9 mouse cellular contexts compared by ENCODE assay signal in the genomic region with DNA sequence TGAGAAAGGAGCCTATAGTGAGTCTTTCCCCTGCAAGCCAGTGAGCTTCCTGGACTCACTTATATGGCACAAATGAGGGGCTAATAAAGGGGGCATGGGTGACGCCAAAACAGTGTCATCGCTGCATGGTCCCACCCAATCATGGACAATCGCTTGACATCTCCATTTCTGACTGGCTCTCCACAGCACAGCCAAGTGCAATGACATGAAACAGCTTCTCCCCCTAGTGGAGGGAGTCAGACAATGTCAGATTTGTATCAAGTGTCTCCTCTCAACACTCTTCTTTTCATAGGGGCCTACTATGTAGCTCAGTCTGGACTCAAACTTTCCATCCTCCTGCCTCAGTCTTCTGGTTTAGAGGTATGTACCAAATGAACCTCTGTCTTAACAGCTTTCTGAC. TPM values are rescaled to one million over a fixed set of nuclear protein-coding genes. Genes with fewer than 3 reads are reported as not detected.
A peak's percentile ranks its signal among the peaks of the same experiment; 100 is the strongest.
DNase-seq lines count a peak whose midpoint lies in the region; TF ChIP-seq lines count a peak whose summit lies in the region.
"Had no signal": no experiment of that assay in that cellular context is flagged by ENCODE, and none has a peak within 500 bp of the region (broad histone marks: within the 10 kb centered on the region; RNA-seq: fewer than 3 reads in every experiment).

No protein-coding gene starts in this region.

- TF ChIP-seq EP300 in CH12.LX (IDR thresholded peaks at IDR 0.05; ENCODE audit: low read length): no peak

- no peak for TF ChIP-seq POLR2A in CH12.LX (IDR thresholded peaks at IDR 0.05; ENCODE audit: low read depth, low read length)

- DNase-seq in gastrocnemius, adult 2 months: no peak
- no peak for DNase-seq in gastrocnemius, postnatal 10 days
- peak; percentile 80 for DNase-seq in CH12.LX (ENCODE audit: extremely low read depth)
- peak; percentile 25 for DNase-seq in c-Kit-positive CD71-negative TER-119-negative erythroid progenitor cells, embryonic 14.5 days (ENCODE audit: low read depth)
- peak; percentile 2 for DNase-seq in heart, postnatal 25 days (ENCODE audit: low spot score)
- peak; percentile 44 for DNase-seq in layer of hippocampus, adult 9-10 months (ENCODE audit: low spot score)
- DNase-seq in mesoderm, embryonic 11.5 days (ENCODE audit: low read depth, low spot score): peak; percentile 50
- peak; percentile 34 for DNase-seq in telencephalon, adult 2 months (ENCODE audit: low read depth, low spot score)

- peak; percentile 71 for TF ChIP-seq CTCF in gastrocnemius, adult 2 months (IDR thresholded peaks at IDR 0.05)
- peak; percentile 84 to 85 for TF ChIP-seq CTCF in CH12.LX (conservative IDR thresholded peaks at IDR 0.05 in 1 of 2, IDR thresholded peaks at IDR 0.05 in 1 of 2; ENCODE audit: low read depth in 2 of 2, low read length in 2 of 2)

- in situ Hi-C loops in CH12.LX (cut with MboI; ENCODE audit: low pct_ligation_motif_present, low pct_unique_long_range_greater_than_20kb, low sequenced_read_pairs): loop anchor here (10.0 kb wide), 1 partner anchor 60 kb away; no protein-coding TSS in a partner anchor

- H3K36me3 ChIP-seq in CH12.LX (replicated peaks in 1 of 2; ENCODE audit: control insufficient read depth in 1 of 2, insufficient read depth in 1 of 2, low read length in 1 of 2): peaks cover 7 to 60% of the 10 kb centered on the region in 2 experiments

- H3K79me2 ChIP-seq in CH12.LX (replicated peaks; ENCODE audit: control insufficient read depth, extremely low read depth, insufficient read depth, poor library complexity, severe bottlenecking): no peaks in the 10 kb centered on the region

- intact Hi-C loops in gastrocnemius, adult 2 months (cut with DNase I): loop anchor here (5.0 kb wide), 1 partner anchor 98 kb away; no protein-coding TSS in a partner anchor
- intact Hi-C loops in heart, postnatal 25 days (cut with DNase I): loop anchor here (10.0 kb wide), 1 partner anchor 160 kb away; no protein-coding TSS in a partner anchor

- dilution Hi-C loops in CH12.LX (cut with MboI; ENCODE audit: extremely low pct_ligation_motif_present, extremely low pct_unique_long_range_greater_than_20kb, low sequenced_read_pairs): no loop called here

- H3K4me3 ChIP-seq in gastrocnemius, adult 2 months: no peak overlapping the region
- H3K4me3 ChIP-seq in CH12.LX (replicated peaks in 1 of 3; ENCODE audit: low read depth in 2 of 3, low read length in 2 of 3, poor library complexity in 1 of 3): no peak overlapping the region
- H3K4me3 ChIP-seq: limb, embryonic 13.5 days had no signal

- no peaks in the 10 kb centered on the region for H3K9me3 ChIP-seq in CH12.LX (replicated peaks; ENCODE audit: low read length)
- H3K9me3 ChIP-seq: limb, embryonic 13.5 days had no signal

- 0 out of 2 replicates have a peak overlapping the region, but pooled peaks have one; percentile 4 for H3K4me2 ChIP-seq in CH12.LX (ENCODE audit: insufficient read depth, low read depth, poor library complexity, severe bottlenecking)
- H3K4me2 ChIP-seq: limb, embryonic 13.5 days had no signal

- peak; percentile 82 for TF ChIP-seq RAD21 in CH12.LX (IDR thresholded peaks at IDR 0.05; ENCODE audit: low read depth, low read length)

- H3K4me1 ChIP-seq in CH12.LX (ENCODE audit: control insufficient read depth in 1 of 2, insufficient read depth in 2 of 2): peaks cover 5 to 16% of the 10 kb centered on the region in 2 experiments
- H3K4me1 ChIP-seq: limb, embryonic 13.5 days had no signal

- H3K27ac ChIP-seq in gastrocnemius, adult 2 months: no peak overlapping the region
- no peak overlapping the region for H3K27ac ChIP-seq in CH12.LX (ENCODE audit: insufficient read depth, low read depth)
- H3K27ac ChIP-seq: limb, embryonic 13.5 days had no signal

- H3K9ac ChIP-seq in CH12.LX (ENCODE audit: insufficient read depth, low read depth): no peak overlapping the region
- H3K9ac ChIP-seq: limb, embryonic 13.5 days had no signal

- no peaks in the 10 kb centered on the region for H3K27me3 ChIP-seq in CH12.LX (replicated peaks)
- H3K27me3 ChIP-seq: limb, embryonic 13.5 days had no signal

TF ChIP-seq in CH12.LX, 34 proteins besides CTCF, POLR2A, EP300 and RAD21:
- TF ChIP-seq CHD1 (IDR thresholded peaks at IDR 0.05; ENCODE audit: low read depth, low read length) (no peak), SMC3 (IDR thresholded peaks at IDR 0.05; ENCODE audit: low read depth, low read length) (peak; percentile 65)

RNA-seq across cellular contexts. Expression of gene Psat1, which starts 17.9 kb away (rescaled TPM):
- under 1 TPM; 0.78 to 0.82 TPM for total RNA-seq in gastrocnemius, adult 2 months (2021)
- total RNA-seq in gastrocnemius, postnatal 10 days (2021): 10 to 100 TPM; 21.6 to 22.2 TPM
- total RNA-seq in CH12.LX (2012; rRNA removed) (235 and 340 TPM in 2 replicates), CH12.LX (2014; rRNA removed) (516 and 549 TPM in 2 replicates)
- polyA plus RNA-seq in CH12.LX (2012; ENCODE audit: insufficient read length, low read depth): 395 and 423 TPM in 2 replicates
- 1 to 10 TPM; 3.0 to 3.4 TPM for total RNA-seq in heart, postnatal 25 days (2021)

RNA-seq across cellular contexts. Expression of gene Cep78, which starts 19.7 kb away (rescaled TPM):
- 1 to 10 TPM; 2.1 to 2.3 TPM for total RNA-seq in gastrocnemius, adult 2 months (2021)
- 1 to 10 TPM; 3.6 to 4.3 TPM for total RNA-seq in gastrocnemius, postnatal 10 days (2021)
- 9.9 and 10.2 TPM in 2 replicates for total RNA-seq in CH12.LX (2012; rRNA removed)
- 18.3 and 19.2 TPM in 2 replicates for total RNA-seq in CH12.LX (2014; rRNA removed)
- 11.7 and 12.2 TPM in 2 replicates for polyA plus RNA-seq in CH12.LX (2012; ENCODE audit: insufficient read length, low read depth)
- total RNA-seq in heart, postnatal 25 days (2021): 1 to 10 TPM; 4.3 to 4.6 TPM

Comparison
In these comparisons a context has a peak if more than half of its experiments do, and no peak if none do; other contexts are left out.
1. DNase-seq: peak in CH12.LX (single experiment), c-Kit-positive CD71-negative TER-119-negative erythroid progenitor cells, embryonic 14.5 days (single experiment), heart, postnatal 25 days (single experiment), layer of hippocampus, adult 9-10 months (single experiment), mesoderm, embryonic 11.5 days (single experiment) and telencephalon, adult 2 months (single experiment); none in gastrocnemius, adult 2 months (single experiment) and gastrocnemius, postnatal 10 days (single experiment).
2. RNA of gene Psat1, which starts 17.9 kb away (total RNA-seq): 235 to 549 TPM in CH12.LX; 21.6 to 22.2 TPM in gastrocnemius, postnatal 10 days, 3.0 to 3.4 TPM in heart, postnatal 25 days and 0.78 to 0.82 TPM in gastrocnemius, adult 2 months; every median in the first group is over 10 times any median in the second.